Mouse (Mus musculus): ENCODE results near the gene Gtf3c2. TPM values are rescaled to one million over a fixed set of nuclear protein-coding genes. Genes with fewer than 3 reads are reported as not detected.
A peak's percentile ranks its signal among the peaks of the same experiment; 100 is the strongest.
"Not testable (repeated sequence)": the region's sequence is repeated elsewhere in the genome, so short reads cannot be mapped to it uniquely, and the experiment has no call there.

The Gtf3c2 gene
- 62.9 and 67.1 TPM in 2 replicates for polyA plus RNA-seq (2015; fragmentation: Nextera tagmentation; extraction: Ambion mirVana)

DNA sequence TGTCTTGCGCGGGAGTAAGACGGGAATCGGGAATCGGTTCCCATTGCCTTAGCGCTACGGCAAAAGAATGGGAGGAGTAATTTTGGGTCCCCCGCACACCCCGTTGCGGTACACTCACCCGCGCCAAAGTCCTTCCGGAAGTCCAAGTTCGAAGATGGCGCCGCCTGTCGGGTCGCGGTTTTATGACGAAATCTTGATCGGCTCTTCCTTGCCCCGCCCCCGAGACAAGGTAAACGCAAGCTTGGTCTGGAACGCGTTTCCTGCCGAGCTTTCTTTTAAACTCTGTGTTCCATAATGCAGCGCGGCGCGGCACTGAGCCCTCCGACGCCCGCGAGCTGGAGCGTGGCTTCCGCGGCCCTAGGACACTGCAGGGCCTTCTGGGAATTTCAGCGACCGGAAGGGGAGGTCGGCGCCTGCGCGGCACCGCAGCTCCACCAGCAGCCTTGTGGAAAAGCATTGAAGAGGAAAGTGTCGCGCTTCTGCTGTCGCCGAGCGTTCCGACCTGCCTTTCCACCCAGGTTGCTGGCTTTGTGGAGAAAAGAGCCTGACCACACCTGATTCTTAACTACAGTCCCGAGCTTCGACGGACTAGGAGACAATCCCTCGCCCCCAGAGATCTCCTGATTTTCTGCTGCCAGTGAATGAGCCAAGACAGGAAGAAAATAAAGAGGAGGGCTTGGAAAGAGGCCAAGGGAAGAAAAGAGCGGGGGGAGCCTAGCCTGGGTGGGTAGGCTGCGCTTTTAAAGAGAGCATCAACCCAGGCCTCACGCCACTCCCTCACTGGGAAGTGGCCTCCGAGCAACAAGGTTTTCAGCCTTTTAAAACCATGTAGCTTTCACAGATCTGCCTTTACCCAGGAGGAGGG is at the start of gene Gtf3c2, which contains the start of gene Gm29609:
Gene Gtf3c2 (minus strand): TSS at position 379 of the 865 bp plus-strand sequence.
Gene Gm29609 (minus strand): TSS at position 146 of the 865 bp plus-strand sequence.
- H3K4me3 ChIP-seq: peak within 1 kb of the TSS; percentile 90
- peaks cover 31% of the 10 kb centered on the region for H3K4me1 ChIP-seq (replicated peaks)
- no peaks in the 10 kb centered on the region for H3K9me3 ChIP-seq
- H3K27ac ChIP-seq (replicated peaks): peak within 1 kb of the TSS; percentile 95
- peak; percentile 98 for ATAC-seq (ENCODE audit: low FRiP score, low read depth)
- no peaks in the 10 kb centered on the region for H3K27me3 ChIP-seq
- H3K9ac ChIP-seq: peak within 1 kb of the TSS; percentile 81
- under 1% methylated on average over 59 of the region's 59 CpGs for WGBS
- H3K36me3 ChIP-seq: peaks cover 4% of the 10 kb centered on the region
- H3K4me2 ChIP-seq: peak within 1 kb of the TSS; percentile 88

DNA sequence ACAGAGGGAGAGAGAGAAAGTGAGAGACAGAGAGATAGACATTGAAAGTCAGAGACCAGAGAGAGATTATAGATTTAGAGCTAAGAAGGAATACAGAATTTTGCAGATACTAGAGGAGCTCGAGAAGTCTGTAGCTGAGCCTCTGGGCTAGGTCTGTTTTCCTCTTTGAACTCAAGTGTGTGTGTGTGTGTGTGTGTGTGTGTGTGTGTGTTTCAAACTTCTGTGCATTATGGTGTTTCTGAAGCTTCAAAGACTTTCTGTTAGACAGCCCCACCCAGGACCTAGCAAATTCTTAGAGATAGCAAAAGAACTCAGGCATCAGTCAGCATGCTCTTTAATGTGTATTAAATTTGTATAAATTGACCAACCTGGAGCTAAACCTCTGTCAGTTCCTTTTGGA is 46.7 kb upstream of the Gtf3c2 start:
- no peak for ATAC-seq (ENCODE audit: low FRiP score, low read depth)

DNA sequence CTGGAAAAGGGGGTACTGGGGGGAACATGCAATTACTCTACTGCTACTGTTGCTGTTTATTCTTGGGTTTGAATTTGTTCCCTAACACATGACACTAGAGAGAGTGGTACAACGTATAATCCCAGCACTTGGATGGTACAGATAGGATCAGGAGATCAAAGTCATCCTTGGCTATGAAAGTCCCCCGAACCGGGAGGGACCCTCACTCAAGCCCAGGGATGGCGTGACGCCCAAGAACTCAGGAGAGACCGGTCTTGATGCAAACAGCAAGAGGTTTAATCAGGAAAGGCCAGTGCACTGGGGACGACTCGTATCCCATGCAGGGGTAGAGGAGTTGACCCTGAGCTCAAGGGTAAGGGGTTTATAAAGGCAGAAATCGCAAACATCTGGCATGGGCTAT is 42.8 kb upstream of the Gtf3c2 start:
- 97% methylated on average over 9 of the region's 9 CpGs for WGBS
- no peak overlapping the region for H3K9ac ChIP-seq
- H3K4me3 ChIP-seq: no peak overlapping the region
- 0 out of 2 replicates have a peak, but pooled peaks cover 2% of the 10 kb centered on the region for H3K27me3 ChIP-seq
- H3K27ac ChIP-seq (replicated peaks): no peak overlapping the region
- H3K4me2 ChIP-seq: no peak overlapping the region
- no peak for ATAC-seq (ENCODE audit: low FRiP score, low read depth)
- H3K36me3 ChIP-seq: no peaks in the 10 kb centered on the region
- H3K9me3 ChIP-seq: no peaks in the 10 kb centered on the region
- H3K4me1 ChIP-seq (replicated peaks): peaks cover 24% of the 10 kb centered on the region

More for the DNA sequence above, 46.7 kb upstream of the Gtf3c2 start:
- no peak overlapping the region for H3K4me2 ChIP-seq
- H3K36me3 ChIP-seq: no peaks in the 10 kb centered on the region
- H3K9ac ChIP-seq: no peak overlapping the region
- no peak overlapping the region for H3K4me3 ChIP-seq
- no peaks in the 10 kb centered on the region for H3K9me3 ChIP-seq
- WGBS: 92% methylated on average over 1 of the region's 1 CpGs
- no peak overlapping the region for H3K27ac ChIP-seq (replicated peaks)
- H3K4me1 ChIP-seq (replicated peaks): peaks cover 8% of the 10 kb centered on the region
- 0 out of 2 replicates have a peak, but pooled peaks cover 2% of the 10 kb centered on the region for H3K27me3 ChIP-seq

DNA sequence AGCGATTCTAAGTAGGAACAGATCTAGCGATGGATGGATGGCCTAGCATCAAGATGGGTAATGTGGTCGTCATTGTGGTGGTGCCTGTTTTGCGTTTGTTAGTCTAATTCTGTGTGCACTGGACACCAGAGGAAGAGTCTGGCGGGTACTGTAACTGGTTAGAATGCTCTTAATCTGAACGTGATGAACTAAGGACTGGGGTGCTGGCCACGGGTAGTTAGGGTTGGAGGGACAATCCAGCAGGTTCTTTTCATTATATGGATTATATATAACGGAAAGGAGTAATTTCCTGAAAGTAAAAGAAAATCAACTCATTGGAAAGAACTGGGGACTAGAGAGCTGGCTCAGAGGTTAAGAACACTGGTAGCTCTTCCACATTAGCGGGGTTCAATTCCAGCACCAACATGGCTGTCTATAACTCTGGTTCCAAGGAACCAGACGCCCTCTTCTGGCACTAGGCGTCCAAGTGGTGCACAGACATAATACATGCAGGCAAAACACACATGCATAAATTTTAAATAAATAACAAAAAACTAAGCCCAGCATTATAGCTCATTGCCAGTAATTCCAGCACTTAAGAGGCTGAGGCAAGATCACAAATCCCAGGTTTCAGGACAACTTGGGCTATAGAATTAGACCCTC is 41.5 kb upstream of the Gtf3c2 start:
- WGBS: 13% methylated on average over 11 of the region's 11 CpGs
- no peak for ATAC-seq (ENCODE audit: low FRiP score, low read depth)
- peak overlapping the region; percentile 94 for H3K27ac ChIP-seq (replicated peaks)

DNA sequence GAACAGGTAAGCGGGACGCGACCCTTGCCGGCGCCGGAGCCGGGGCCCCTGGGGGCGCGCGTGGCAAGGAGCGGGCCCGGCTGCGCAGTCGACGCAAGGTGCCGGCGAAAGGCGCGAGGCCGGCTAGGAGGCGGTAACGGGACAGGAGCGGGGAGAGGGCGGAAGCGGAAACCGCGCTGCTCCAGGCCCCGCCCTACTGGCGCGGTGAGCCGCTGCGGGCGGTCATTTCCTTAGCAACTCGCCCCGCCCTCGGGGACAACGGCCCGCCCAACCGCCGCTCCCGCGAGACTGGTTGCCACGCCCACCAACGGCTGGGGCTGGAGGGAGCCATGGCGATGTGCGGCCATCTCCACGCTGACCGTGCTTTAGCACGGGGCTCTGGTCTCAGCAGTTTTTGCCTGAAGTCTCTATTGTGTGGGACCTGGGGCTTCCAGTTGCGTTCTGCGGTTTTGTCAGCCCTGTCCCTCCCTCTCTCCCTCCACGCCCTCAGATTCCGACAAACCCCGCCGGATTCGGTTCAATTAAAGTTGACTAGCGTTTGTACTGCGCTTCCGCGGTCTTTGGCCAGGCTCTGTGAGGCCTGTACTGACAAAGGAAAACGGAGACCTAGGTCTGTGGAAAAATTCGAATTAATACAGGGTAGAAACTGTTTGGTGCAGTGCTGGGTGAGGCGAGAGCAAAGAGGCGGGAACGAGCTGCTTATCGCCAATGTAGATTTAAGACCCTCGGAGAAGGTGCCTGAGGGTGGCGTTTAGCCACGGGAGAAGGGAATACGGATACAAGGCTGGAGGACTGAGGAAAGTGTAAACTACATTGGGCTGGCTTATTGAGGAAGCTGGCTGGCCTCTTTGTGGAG is 40.7 kb upstream of the Gtf3c2 start, which contains the start of gene Ppm1g:
Gene Ppm1g (minus strand): TSS at position 240 of the 856 bp plus-strand sequence.
- Histone ChIP-seq H3K9ac (peak within 1 kb of the TSS; percentile 80), H3K4me3 (peak within 1 kb of the TSS; percentile 85), H3K36me3 (no peaks in the 10 kb centered on the region), H3K9me3 (no peaks in the 10 kb centered on the region), H3K4me2 (peak within 1 kb of the TSS; percentile 66), H3K4me1 (replicated peaks) (peaks cover 26% of the 10 kb centered on the region), H3K27ac (replicated peaks) (peak within 1 kb of the TSS; percentile 94), H3K27me3 (no peaks in the 10 kb centered on the region)
- ATAC-seq (ENCODE audit: low FRiP score, low read depth): peak; percentile 96
- WGBS: under 1% methylated on average over 69 of the region's 70 CpGs

More for the DNA sequence above, 41.5 kb upstream of the Gtf3c2 start:
- peak overlapping the region; percentile 80 for H3K9ac ChIP-seq
- H3K4me1 ChIP-seq (replicated peaks): peaks cover 26% of the 10 kb centered on the region
- H3K4me2 ChIP-seq: peak overlapping the region; percentile 66
- H3K9me3 ChIP-seq: no peaks in the 10 kb centered on the region
- 0 out of 2 replicates have a peak, but pooled peaks cover 2% of the 10 kb centered on the region for H3K27me3 ChIP-seq
- H3K36me3 ChIP-seq: no peaks in the 10 kb centered on the region
- peak overlapping the region; percentile 85 for H3K4me3 ChIP-seq

DNA sequence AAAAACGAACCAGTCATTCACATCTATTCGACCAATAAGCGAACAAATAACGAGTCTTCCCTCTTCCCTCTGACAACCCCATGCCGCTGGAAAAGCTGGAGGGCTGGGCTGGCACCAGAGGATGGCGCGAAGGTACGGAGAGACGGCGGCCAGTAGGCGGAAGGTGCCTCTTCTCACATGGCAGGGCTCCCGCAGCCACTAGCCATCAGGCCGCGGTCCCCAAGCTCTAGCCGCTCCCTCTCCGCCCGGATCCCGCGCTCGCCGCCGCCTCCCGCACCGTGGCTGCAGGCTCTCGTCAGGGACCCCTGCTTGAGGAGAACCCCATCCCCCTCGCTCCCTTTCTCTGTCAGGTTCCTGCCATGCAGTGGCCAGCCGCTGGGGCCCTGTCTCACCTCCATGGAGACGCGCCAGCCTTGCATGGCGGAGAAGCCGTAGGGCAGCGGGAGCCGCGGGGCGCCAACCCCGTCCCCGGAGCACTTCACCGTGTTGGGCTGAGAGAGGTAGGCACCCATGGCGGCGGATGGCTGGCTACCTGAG is 40.0 kb upstream of the Gtf3c2 start:
- peak; percentile 67; the same call in 1 of the 2 replicates for ATAC-seq (ENCODE audit: low FRiP score, low read depth)
- peaks cover 26% of the 10 kb centered on the region for H3K4me1 ChIP-seq (replicated peaks)
- H3K4me2 ChIP-seq: peak overlapping the region; percentile 66
- H3K36me3 ChIP-seq: no peaks in the 10 kb centered on the region
- H3K9me3 ChIP-seq: no peaks in the 10 kb centered on the region
- no peaks in the 10 kb centered on the region for H3K27me3 ChIP-seq
- peak overlapping the region; percentile 94 for H3K27ac ChIP-seq (replicated peaks)
- under 1% methylated on average over 38 of the region's 40 CpGs for WGBS
- peak overlapping the region; percentile 85 for H3K4me3 ChIP-seq
- H3K9ac ChIP-seq: peak overlapping the region; percentile 80

DNA sequence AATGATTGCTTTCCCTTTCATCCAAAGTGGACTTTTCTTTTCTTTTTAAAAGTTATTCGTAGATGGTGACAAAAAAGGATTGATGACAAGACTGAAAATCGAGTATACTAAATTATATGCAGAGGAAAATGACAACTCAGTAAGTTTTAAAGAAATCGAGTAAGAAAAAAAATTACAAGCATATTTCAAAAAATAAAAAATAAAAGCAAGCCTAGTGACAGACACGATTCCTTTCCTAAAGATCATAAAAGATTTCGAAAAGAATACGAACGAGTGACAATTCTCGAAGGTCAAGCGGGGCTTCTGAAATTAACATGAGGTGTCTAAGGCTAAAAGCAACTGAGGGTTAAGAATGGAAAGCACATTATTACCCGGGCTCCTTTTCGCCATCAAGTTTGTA is 39.5 kb upstream of the Gtf3c2 start:
- no peaks in the 10 kb centered on the region for H3K9me3 ChIP-seq
- peak overlapping the region; percentile 80 for H3K9ac ChIP-seq
- H3K36me3 ChIP-seq: no peaks in the 10 kb centered on the region
- peak overlapping the region; percentile 94 for H3K27ac ChIP-seq (replicated peaks)
- peaks cover 26% of the 10 kb centered on the region for H3K4me1 ChIP-seq (replicated peaks)
- H3K27me3 ChIP-seq: no peaks in the 10 kb centered on the region
- peak overlapping the region; percentile 66 for H3K4me2 ChIP-seq
- H3K4me3 ChIP-seq: peak overlapping the region; percentile 85
- no peak for ATAC-seq (ENCODE audit: low FRiP score, low read depth)
- 1% methylated on average over 11 of the region's 11 CpGs for WGBS

DNA sequence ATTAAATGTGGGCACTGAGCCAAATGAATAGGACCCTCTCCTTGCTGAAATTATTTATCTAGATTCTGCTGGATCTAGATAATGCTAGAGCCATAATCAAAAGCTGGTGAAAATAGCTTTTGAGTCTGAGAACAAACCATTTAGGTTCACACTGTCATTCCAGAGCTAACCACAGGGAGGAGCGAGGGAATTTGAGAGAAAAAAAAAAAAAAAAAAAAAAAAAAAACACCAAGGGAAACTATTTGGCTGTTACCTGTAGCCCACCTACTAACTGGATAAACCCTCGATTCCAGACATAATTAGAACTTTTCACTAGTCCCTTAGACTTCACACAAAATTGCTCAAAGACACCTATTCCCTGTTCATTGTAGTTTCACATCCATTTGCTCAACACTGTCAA is 39.1 kb upstream of the Gtf3c2 start:
- Histone ChIP-seq H3K9me3 (no peaks in the 10 kb centered on the region), H3K4me2 (peak overlapping the region; percentile 66), H3K4me1 (replicated peaks) (peaks cover 26% of the 10 kb centered on the region), H3K4me3 (peak overlapping the region; percentile 85), H3K36me3 (no peaks in the 10 kb centered on the region), H3K27me3 (no peaks in the 10 kb centered on the region), H3K27ac (replicated peaks) (no peak overlapping the region), H3K9ac (peak overlapping the region; percentile 27; the same call in 1 of the 2 replicates)
- 1% methylated on average over 2 of the region's 2 CpGs for WGBS
- ATAC-seq (ENCODE audit: low FRiP score, low read depth): no peak

DNA sequence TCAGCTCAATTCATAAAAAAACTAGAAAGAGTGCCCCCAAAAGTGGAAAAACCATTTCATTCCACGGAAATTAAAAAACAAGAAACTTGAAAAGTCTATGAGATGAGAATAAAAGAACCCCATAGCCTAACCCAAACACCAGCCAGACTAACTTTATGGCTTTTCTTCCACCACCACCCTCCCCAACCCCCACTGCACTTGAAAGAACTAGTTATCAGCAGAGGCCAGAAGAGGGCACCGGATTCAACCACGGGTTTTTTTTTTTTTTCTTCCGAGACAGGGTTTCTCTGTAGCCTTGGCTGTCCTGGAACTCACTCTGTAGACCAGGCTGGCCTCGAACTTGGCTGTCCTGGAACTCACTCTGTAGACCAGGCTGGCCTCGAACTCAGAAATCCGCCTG is 38.4 kb upstream of the Gtf3c2 start:
- no peaks in the 10 kb centered on the region for H3K36me3 ChIP-seq
- no peaks in the 10 kb centered on the region for H3K9me3 ChIP-seq
- WGBS: 62% methylated on average over 7 of the region's 7 CpGs
- no peak for ATAC-seq (ENCODE audit: low FRiP score, low read depth)
- peak overlapping the region; percentile 66 for H3K4me2 ChIP-seq
- no peak overlapping the region for H3K27ac ChIP-seq (replicated peaks)
- no peak overlapping the region for H3K9ac ChIP-seq
- no peaks in the 10 kb centered on the region for H3K27me3 ChIP-seq
- H3K4me1 ChIP-seq (replicated peaks): peaks cover 26% of the 10 kb centered on the region
- H3K4me3 ChIP-seq: no peak overlapping the region

DNA sequence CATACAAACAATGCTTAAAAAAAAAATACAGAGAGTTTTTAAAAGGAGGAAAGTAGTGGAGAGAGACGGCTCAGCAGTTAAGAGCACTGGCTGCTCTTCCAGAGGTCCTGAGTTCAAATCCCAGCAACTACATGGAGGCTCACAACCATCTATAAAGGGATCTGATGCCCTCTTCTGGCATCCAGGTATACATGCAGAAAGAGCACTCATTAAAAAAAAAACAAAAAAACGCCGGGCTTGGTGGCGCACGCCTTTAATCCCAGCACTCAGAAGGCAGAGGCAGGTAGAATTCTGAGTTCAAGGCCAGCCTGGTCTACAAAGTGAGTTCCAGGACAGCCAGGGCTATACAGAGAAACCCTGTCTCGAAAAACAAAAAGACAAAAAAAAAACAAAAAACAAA is 36.6 kb upstream of the Gtf3c2 start:
- H3K9me3 ChIP-seq; H3K4me2 ChIP-seq; H3K36me3 ChIP-seq; H3K9ac ChIP-seq; H3K27me3 ChIP-seq; H3K27ac ChIP-seq (replicated peaks); ATAC-seq (ENCODE audit: low FRiP score, low read depth); H3K4me3 ChIP-seq: not testable (repeated sequence)
- WGBS: 95% methylated on average over 6 of the region's 6 CpGs
- H3K4me1 ChIP-seq (replicated peaks): peaks cover 17% of the 10 kb centered on the region

DNA sequence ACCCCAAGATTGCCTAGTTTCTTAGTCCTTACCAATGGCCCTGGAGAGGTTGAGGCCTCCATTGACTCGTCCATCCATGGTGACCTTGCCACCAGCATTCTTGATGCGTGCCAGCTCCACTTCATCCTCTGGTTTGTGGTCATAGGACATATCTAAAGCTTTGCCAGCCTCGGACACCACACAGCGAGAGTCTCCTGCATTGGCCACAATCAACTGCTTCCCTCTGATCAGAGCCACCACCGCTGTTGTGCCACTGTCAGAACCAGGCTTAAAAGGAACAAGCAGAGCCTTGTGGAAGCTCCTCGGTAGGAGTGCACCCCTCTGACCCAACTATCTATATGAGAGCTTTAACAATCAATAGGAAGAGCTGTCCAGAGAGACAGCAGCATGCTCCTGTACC is 24.5 kb upstream of the Gtf3c2 start:
- Histone ChIP-seq H3K9ac (no peak overlapping the region), H3K36me3 (peaks cover 63% of the 10 kb centered on the region), H3K4me1 (replicated peaks) (peaks cover 24% of the 10 kb centered on the region), H3K27me3 (no peaks in the 10 kb centered on the region), H3K9me3 (0 out of 2 replicates have a peak, but pooled peaks cover 4% of the 10 kb centered on the region), H3K27ac (replicated peaks) (no peak overlapping the region), H3K4me2 (no peak overlapping the region), H3K4me3 (no peak overlapping the region)
- ATAC-seq (ENCODE audit: low FRiP score, low read depth): no peak
- 94% methylated on average over 6 of the region's 6 CpGs for whole genome bisulfite sequencing
